Mouse (Mus musculus): ENCODE results near the gene Lrmda.

The Lrmda gene

DNA sequence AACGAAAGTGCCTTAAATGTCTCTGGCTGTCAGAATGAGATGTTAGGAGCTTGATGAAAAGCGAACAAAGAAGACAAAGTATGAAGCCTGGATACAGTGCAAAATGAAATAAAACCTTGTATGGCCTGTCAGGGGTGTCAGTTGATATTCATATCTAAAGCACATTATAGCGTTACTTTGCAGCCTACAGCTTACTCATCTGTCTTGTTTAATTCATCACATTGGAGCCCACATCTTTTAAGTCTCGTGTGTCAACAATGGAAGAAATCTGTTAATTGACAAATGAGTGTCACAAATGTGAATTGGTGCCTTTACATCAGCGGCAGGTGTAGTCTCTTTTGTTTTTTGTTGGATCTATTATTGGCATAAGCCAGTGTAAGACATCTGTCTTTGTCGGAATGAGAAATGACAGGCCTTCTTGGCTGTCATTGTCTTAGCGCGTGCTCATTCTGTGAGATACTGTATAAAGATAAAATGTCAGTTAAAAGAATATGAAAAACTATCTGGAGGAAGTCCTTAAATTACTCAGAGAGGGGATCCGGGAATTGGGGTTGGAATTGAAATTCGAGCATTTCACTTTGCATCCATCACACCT lies 26.8 kb downstream of the Lrmda start:
- DNase-seq, result no peak

DNA sequence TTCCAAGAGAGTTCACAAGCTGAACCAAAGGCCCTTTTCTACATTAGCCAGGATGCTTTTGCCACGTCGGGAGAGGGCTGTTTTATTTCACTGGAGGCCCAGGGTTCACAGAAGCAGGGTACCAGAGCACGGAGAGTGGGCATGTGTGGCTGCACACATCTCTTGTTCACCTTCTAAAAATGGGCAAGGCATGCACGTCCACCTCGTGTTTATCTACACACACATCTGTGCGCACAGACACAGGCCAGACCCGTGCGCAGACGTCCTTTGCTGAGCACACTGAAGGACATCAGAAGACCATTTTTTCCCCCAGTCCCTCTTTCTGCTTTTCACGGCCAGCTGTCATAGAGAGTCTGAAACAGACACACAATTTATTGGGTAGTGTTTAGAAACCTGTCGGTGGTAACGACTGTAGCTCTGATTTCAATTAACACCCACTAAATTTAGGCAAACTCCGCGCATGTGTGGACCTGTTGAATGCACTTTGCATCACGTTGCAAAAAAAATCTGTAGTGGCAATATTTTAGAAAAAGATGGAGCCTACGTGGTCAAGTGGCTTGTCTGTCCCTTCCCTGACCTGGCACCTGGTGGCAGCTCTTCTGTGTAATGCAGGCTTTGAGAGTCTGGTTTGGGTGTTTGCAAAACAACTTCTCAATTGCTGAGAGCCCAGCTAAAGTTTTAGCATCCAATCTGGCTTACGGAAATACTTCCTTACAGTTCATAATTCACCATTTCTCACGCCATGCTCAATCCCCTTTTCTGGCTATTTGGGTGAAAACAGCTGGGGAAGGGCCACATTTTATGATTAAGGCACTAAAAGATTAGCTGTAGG lies 28.8 kb downstream of the Lrmda start:
- no peak for DNase-seq

DNA sequence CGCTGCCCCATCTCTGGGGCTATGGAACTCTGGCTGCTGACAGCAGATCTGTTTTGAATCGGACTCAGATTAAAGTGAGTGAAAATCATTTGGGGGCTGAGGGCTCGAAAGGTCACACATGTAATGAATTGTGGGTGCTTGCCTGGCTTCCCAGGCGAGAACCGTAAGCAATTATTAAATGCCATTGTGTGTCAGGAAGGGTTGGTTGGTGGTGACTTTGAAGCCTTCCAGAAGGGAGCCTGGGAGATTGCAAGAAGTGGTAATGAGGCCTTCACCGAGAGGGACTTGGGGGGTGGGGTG lies 29.3 kb downstream of the Lrmda start:
- DNase-seq, result no peak

DNA sequence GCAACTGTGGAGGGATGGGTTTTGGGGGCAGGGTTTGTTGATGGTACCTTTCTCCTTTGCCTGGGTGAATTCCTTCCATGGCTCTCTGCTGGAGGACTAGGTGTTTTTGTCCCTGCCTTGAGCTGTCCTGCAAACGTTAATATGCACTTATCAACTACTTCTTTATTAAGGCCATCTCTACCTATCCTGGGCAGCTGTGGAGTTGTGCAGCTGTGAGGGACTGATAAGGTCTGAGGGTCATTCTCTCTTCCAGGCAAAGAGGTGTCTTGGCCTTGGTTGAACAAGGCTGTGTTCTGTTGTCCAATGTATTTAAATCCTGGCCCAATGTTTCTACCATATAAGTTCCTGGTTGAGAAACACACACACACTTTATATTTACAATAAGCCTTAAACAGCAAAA lies 29.8 kb downstream of the Lrmda start:
- no peak for DNase-seq

DNA sequence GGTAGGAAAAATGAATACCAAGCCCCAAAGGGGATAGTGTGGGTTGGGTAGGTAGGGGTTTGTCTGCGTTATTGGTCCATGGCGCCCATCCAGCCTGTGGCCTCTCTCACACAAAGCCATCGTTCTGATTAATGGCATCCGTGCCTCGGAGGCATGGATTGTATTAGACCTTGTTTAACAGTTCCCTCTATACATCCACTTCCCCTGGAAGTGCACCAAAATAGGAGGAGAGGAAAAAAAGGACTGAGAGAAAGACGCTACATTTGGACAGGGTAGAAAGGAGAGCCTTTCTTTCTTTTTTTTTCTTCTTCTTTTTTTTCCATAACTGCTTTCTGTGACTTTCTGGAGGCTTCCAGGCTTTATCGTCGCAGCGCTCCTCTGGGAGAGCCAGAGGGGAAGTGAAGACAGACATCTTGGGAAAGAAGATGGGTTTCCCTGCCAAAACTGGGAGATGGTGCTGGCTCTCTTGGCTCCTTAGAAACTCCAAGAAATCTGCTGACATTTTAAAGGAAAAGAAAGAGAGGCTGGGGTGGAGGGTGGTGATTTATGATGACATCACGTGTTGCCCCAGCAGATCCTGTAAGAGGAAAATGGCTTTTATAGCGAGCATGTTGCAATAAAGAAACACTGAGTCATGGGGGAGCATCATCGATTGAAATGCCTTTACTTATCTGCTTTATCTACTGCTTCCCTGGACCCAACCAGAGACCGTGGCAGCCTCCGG lies 32.6 kb downstream of the Lrmda start:
- DNase-seq, result peak; percentile 22

DNA sequence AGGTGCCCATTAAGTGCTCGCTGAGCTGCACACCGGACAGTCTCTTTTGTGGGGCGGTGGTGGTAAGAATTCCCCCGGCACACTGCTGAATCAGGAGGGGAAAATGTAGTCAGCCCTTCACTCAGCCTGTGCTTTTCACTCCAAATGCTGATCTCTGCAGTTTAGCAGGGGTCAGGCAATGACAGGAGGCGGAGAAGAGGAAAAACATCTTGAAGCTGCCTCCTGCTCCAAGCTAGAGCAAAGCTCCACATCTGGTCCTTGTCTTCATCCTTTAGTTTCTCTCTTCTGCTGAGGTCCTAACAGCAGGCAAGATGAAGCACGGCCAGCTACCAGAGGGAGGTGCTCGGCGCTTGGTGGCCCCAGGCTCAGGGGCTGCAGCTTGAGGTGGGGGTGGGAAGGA lies 36.1 kb downstream of the Lrmda start:
- peak; percentile 31 for DNase-seq

DNA sequence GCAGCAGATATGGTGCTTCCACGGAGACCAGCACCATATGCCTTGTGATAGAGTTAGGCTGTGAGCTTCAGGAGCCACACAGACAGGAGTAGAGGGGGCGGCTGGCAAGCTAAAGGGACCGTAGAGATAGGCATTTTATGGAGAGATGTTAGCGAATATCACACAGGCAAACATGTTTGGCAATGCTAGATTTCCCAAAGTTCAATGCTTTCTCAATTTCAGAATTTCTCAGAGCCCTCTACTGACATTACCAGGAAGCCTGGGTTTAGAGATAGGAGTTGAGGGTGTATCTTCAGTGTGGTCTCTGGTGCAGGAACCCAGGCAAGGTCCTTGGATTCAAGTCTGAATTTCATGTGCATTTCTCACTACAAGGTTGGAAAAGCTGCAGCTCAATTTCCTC lies 36.7 kb downstream of the Lrmda start:
- no peak for DNase-seq

DNA sequence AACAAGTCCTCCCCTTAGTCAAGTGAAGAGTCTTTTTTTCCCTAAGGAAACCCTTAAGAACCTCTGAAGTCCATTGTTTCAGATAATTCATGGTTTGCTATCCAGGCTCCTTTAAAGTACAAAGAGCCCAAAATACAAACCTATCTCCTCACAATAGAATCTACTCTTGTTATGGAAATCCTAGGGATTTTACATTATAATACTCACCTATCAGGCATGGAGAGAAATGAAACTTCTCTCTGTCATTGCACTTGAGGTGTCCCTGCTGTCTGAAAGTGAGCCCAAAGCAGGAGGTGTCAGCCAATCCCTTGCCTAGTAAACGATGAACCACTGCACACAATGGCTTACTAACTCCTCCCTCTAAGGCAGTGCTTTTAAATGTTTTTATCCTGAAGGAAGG lies 39.2 kb downstream of the Lrmda start:
- no peak for DNase-seq

DNA sequence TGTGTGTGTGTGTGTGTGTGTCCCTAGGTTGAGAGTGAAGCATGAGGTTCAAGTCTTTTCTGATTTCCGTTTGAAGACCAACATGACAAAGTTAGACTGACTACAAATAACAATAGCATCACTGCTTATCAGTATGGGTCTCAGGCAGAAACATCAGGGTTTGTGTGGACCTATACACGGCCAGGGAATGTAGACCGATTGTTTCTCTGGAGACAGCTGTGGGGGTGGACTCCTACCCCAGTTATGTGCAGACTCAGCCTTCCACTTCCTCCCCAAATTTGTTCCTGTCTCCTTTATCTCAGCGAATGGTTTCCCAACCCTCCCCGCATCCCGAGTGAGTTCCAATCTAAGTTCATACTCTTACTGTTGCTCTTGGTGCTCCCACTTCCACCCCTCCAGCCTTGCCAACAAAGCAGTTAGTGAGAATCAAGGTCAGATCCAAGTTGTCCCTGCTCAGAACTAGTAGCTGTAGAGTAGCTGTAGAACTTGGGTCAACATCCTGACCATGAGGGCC lies 39.9 kb downstream of the Lrmda start:
- DNase-seq, result peak; percentile 12

DNA sequence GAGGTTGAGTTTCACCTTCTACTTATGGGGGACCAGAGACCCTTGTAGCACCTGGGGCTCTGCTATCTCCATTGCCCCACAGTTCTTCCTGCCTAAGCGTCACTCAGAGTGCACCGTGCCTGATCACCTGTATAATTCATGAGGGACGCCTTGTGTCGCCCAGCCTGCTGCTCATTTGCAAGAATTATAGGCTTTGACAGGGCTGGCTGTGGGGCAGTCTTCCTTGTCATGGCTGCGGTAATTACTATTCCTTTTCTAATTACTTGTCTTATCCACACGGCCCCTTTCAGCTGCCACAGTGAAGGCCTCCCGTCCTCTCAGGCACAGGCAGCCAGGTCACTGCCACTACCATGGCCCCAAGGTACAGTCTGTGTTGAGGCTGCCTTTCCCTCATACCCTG lies 41.3 kb downstream of the Lrmda start:
- DNase-seq, result no peak

DNA sequence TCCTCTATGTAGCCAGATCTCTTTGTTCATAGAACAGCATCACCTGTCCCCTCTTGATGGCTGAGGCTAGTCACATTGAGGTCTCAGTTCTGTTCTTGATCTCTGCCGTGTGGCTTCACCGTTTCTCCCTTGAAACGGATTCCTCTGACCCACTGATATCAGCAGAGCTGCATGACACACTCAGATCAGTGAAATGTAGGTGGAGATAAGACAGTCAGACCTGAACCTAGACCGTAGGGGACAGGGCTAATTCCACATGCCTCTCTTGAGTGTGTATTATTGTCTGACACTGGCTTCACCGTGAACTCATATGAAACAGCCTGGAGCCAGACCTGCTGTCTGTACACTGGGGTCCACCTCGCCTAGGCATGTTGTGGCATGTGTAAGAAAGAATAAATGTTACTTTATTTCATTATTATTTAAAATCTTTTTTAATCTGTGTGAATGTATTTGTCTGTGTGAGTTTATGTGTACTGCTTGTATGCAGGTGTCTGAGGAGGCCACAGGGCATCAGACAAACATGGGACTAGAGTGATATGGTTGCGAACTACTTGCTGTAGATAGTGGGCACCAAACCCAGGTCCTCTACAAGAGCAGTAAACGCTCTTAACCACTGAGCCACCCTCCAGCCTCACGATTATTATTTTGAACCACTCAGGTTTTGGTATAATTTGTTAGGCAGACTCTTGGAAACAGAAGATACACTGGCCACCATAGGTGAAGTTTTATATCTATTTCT lies 42.8 kb downstream of the Lrmda start:
- DNase-seq, result no peak

DNA sequence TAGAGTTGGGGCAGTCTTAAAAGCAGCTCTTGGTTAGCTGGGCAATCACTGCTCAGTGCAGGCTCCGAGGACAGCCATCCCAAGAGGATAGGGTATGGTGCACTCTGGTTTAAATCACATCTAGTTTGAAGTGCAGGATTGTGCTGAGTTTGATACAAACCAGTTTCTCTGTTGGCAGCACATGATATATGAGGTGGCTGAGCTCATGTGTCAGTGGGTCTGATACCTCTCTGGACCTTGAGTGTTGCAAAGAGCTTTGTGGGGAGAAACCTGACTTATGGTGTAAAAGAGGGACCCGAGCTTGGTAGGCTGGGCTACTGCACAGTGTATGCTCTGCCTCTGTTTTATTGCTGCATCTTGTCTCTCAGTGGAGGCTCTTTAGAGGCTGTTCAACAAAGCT lies 49.7 kb downstream of the Lrmda start:
- DNase-seq, result no peak

DNA sequence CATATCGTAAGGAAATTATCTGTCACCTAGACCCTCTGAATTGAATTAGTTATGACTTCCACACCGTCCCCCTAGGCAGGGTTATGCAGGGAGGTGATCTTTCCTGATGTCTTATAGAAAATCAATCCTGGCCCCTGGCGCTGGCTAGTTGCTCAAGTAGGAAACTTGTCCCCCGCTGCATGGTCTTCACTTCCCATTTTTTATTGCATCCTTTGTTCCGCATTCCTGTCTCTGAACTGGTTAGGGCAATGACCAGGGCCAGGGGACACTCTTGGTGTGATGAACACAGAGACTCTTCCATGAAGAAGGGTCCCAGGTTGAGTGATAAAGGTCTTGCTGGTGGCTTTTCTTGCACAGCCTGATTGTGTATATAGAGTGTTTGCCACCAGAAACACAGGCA lies 53.9 kb downstream of the Lrmda start:
- no peak for DNase-seq

DNA sequence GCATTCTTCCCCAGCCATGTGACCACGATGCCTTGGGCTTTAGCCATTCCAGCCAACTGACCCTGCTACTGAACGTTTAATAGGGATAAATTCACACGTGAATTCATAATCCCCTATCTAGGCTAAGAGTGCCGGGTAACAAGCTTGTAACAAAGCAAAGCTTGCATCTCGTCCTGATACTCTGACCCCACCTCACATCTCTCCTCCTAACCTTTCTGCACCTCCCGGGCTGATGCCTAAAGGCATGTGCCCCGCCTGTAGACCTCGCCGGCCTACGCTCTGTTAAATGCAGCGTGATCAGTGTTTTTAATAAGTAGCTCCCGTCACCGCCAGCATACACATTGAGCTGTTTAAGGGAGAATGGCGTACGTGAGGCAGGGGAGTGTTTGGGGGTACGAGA lies 54.7 kb downstream of the Lrmda start:
- no peak for DNase-seq

DNA sequence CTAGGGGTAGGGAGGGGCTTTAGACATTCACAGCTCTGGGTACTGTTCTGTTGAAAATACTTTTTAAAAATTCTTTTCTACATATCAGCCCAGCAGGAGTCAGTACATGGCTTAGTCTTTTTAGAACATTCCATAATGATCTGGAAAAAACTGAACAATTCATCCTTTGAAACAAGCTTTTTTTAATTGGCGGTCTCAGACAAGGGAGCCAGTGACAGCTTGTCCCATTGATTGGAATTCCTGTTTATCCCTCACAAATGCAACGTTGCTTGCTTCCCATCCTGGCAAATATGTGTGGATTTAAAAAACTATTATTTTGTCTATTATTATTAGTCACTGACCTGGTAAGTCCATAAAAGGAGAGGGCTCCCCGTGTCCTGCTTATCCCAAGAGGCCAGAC lies 64.4 kb downstream of the Lrmda start:
- DNase-seq, result no peak

DNA sequence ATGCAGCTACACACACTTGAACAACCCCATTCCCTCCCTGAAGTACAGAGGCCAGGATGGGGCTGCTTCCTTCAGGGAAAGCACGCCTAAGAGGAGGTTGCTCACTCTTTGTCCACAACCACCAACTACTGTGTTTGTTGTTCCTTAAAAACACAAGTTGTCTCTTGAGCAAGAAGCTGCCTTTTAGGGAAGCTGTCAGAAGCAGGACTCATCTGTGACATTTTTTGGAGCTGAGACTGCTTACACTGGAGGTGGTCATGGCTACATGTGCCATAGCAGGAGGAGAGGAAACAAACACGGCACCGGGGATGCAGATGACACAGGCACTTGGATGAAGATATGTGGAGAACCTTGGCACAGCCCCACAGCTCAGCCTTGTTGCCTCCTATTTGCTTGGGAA lies 65.9 kb downstream of the Lrmda start:
- DNase-seq, result no peak

DNA sequence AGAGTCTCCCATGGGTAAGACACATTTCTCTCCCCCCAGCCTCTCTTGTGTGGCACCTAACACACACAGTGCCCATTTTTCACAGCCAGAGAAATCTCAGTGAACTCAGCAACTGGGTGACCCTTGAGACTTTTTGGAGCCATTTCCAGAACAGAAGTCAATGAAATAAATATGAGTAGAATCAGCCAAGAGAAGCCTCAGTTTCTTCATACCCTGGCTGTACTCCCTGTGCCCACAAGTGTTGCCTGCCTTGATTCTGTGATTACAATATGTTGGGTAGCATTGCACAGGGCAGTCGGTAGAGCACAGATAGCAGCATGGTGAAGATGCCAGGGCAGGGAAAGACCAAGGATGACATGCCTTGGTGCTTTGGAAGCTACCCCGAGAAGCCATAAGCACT lies 69.1 kb downstream of the Lrmda start:
- DNase-seq, result no peak

DNA sequence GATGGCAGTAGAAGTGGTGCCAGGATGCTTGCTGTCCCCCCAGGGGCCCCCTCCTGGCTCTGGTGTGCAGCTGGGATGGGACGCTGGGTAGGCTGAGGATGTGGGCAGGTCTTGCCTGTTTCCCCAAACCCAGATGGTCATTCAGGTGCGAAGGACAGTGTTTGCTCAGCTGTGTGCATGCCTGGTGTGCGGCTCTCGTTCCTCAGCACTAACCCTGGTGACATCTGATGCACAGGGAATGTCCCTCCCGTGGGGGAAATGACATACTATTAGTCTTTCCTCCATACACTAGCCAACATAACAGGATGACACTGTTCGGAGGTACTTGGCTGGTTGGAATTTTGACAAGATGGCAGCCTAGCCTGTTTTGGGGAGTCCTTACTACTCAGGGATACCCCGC lies 69.8 kb downstream of the Lrmda start:
- no peak for DNase-seq

DNA sequence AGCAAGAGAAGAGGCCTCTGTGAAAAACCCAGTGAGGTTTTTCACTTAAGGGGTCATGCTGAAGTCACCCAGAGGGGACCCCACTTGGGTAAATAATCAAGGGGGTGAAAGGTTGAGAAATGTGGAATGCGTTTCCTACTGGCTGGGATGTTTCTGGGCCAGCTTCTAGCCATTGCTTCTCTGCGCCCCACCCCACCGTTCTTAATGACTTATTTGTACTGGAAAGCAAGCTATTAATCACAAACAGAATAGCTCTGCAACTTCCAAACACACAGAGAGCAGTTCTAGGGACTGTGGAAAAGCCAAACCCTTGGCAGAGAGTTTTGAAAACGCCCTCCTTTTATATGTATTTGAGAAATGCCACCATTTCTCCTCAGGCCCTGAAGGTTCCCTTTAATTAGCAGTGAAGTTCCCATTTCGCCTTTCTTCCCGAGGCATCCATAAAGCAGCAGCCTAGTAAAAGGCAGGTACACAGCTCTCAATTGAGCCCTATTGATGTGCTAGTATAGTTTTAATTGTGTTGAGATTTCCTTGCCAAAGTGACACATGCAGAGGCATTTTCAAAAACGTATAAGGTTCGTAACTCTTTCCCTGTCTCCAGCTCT lies 70.5 kb downstream of the Lrmda start:
- DNase-seq, result peak; percentile 39

DNA sequence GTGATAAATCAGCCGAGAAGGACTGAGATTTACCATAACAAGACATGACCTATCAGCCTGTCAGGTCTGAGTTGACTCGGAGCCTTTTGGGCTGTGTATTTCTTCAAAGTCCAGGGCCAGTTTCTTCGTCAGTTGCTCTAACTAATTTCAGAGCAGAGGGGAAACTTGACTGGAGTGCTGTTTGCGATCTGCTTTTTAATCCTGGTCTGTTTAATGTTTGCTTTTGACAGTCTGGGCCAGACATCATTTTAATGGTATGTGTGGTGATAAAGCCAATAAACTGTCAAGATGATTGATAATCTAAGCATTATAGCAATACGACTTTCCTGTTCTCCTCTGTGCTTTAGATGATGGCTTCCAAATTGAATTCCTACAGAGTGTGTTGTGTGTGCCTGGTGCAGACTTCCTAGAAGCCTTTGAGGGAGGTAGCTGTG lies 71.3 kb downstream of the Lrmda start:
- no peak for DNase-seq

DNA sequence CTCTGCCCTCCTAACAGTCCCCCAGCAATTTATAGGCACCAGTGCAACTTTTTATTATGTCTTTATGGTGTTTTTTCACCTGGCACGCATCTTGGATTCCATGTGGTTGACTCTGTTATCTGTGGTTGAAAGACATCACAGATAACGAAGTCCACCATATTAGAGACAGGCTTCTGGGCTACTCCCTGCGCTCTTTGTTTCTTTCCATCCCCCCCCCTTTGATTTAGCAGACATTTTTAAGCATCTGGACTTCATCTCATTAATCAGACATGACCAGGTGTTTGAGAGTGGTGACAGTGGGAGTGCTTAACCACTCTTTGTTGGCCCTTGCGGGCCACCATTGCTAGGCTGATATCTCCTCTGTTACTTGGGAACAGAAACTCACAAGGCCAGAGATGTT lies 71.8 kb downstream of the Lrmda start:
- no peak for DNase-seq

DNA sequence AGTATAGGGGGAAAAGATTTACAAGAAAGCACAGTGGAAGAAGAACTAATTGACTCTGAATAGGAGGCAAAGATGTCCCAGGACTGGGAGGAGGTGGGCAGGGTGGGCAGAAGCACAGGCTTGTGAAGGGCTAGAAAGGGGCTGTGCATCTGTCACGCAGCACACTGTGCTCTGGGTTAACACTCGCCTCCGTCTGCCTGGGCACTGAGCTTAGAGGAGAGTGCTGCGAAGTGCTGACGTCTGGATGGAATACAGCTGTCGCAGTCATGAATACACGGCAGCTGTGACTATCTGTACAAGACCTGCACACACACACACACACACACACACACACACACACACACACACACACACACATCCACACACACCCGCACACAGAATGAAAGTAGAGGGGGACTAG lies 73.6 kb downstream of the Lrmda start:
- no peak for DNase-seq

Data from kidney, adult 9 months (tissue).